8 mouse cellular contexts compared by ENCODE assay signal in genomic region chr6:88136201-88136631, GRCm38 (mm10). TPM values are rescaled to one million over a fixed set of nuclear protein-coding genes. Genes with fewer than 3 reads are reported as not detected.
DNase-seq lines count a peak whose midpoint lies in the region; ATAC-seq and TF ChIP-seq lines count a peak whose summit lies in the region.

No protein-coding gene starts in this region.

- peaks cover 16% of the 10 kb centered on the region for H3K27me3 ChIP-seq in liver, embryonic 11.5 days (replicated peaks; ENCODE audit: control insufficient read depth, insufficient read depth, low read length)
- peaks cover 12% of the 10 kb centered on the region for H3K27me3 ChIP-seq in myocyte (ENCODE audit: control insufficient read depth, insufficient read depth, insufficient read length)

- H3K4me1 ChIP-seq in liver, embryonic 11.5 days (replicated peaks; ENCODE audit: control insufficient read depth, insufficient read depth, low read length), result peaks cover 3% of the 10 kb centered on the region

- no peaks in the 10 kb centered on the region for H3K9me3 ChIP-seq in liver, embryonic 11.5 days (ENCODE audit: control insufficient read depth, low read length)

- no peak overlapping the region for H3K27ac ChIP-seq in liver, embryonic 11.5 days (ENCODE audit: low read depth, low read length)

- no peaks in the 10 kb centered on the region for H3K79me2 ChIP-seq in myocyte (ENCODE audit: control insufficient read depth, insufficient read depth)

- intact Hi-C loops in heart, postnatal 25 days (cut with DNase I), result no loop called here

- WGBS in liver, embryonic 11.5 days, result 12% methylated on average over 15 of the region's 15 CpGs

- H3K4me3 ChIP-seq in liver, embryonic 11.5 days (ENCODE audit: low read depth, low read length), result peak overlapping the region; percentile 34
- H3K4me3 ChIP-seq in myocyte, result no peak overlapping the region

- H3K9ac ChIP-seq in liver, embryonic 11.5 days (ENCODE audit: low read depth, low read length), result no peak overlapping the region

- no peak for ATAC-seq in liver, embryonic 11.5 days (replicated peaks; ENCODE audit: low FRiP score)

- TF ChIP-seq POLR2A in myocyte (IDR thresholded peaks at IDR 0.05; ENCODE audit: insufficient read length, low read depth), result no peak

- peak; percentile 72 for DNase-seq in MN1 (ENCODE audit: low spot score)
- peak; percentile 29 for DNase-seq in embryo, embryonic 9.5 days (ENCODE audit: extremely low spot score)
- peak; percentile 48 for DNase-seq in heart, postnatal 25 days (ENCODE audit: low spot score)
- no peak for DNase-seq in liver, embryonic 11.5 days (ENCODE audit: low spot score)
- no peak for DNase-seq in thymus, adult 18-20 months
- no peak for DNase-seq in ovary, postnatal 14 days (ENCODE audit: low spot score)
- no peak for DNase-seq in spleen, postnatal 14 days (ENCODE audit: low spot score in 2 of 2)

- no peaks in the 10 kb centered on the region for H3K36me3 ChIP-seq in liver, embryonic 11.5 days (ENCODE audit: control insufficient read depth, insufficient read depth, low read length)
- no peaks in the 10 kb centered on the region for H3K36me3 ChIP-seq in myocyte (ENCODE audit: control insufficient read depth, insufficient read depth)

- H3ac ChIP-seq in myocyte (ENCODE audit: control insufficient read depth, insufficient read length), result no peak overlapping the region

- peak overlapping the region; percentile 70 for H3K4me2 ChIP-seq in liver, embryonic 11.5 days
- H3K4me2 ChIP-seq in myocyte (ENCODE audit: low read depth), result peak overlapping the region; percentile 56

TF ChIP-seq in myocyte, 11 proteins besides CTCF, POLR2A, EP300 and RAD21:
- no peak for TF ChIP-seq POLR2AphosphoS2 (IDR thresholded peaks at IDR 0.05; ENCODE audit: insufficient read length, low read depth)
- TF ChIP-seq SRF (IDR thresholded peaks at IDR 0.05; ENCODE audit: control insufficient read depth, insufficient read length, low read depth), result no peak
- no peak for TF ChIP-seq MYOD1 (IDR thresholded peaks at IDR 0.05; ENCODE audit: control insufficient read depth in 1 of 3, insufficient read length in 2 of 3, low read depth in 2 of 3)
- TF ChIP-seq CEBPB (IDR thresholded peaks at IDR 0.05; ENCODE audit: insufficient read depth, poor library complexity, severe bottlenecking), result peak; percentile 75

RNA-seq across cellular contexts. Expression of gene Rpn1, which starts 51.9 kb away (rescaled TPM):
- total RNA-seq in heart, postnatal 25 days (2021), result 100 to 1,000 TPM in 1 of 2 experiments, 10 to 100 TPM in 1; 95.7 to 115 TPM
- 384 and 414 TPM in 2 replicates for polyA plus RNA-seq in liver, embryonic 11.5 days (2014; fragmentation: Nextera tagmentation; extraction: Ambion mirVana)
- polyA plus RNA-seq in myocyte (2012; fragmentation: generic; extraction: Trizol), result 128 TPM

RNA-seq across cellular contexts. Expression of gene Gata2, which starts 57.5 kb away (rescaled TPM):
- 10 to 100 TPM; 17.0 to 19.8 TPM for total RNA-seq in heart, postnatal 25 days (2021)
- 13.3 and 15.9 TPM in 2 replicates for polyA plus RNA-seq in liver, embryonic 11.5 days (2014; fragmentation: Nextera tagmentation; extraction: Ambion mirVana)
- 19.3 TPM for polyA plus RNA-seq in myocyte (2012; fragmentation: generic; extraction: Trizol)

Comparison
In these comparisons a context has a peak if more than half of its experiments do, and no peak if none do; other contexts are left out.
1. DNase-seq: peak in MN1 (single experiment), embryo, embryonic 9.5 days (single experiment) and heart, postnatal 25 days (single experiment); none in liver, embryonic 11.5 days (single experiment), thymus, adult 18-20 months (0 of 2), ovary, postnatal 14 days (single experiment) and spleen, postnatal 14 days (0 of 2).